Mouse (Mus musculus): Measurements from ENCODE around the gene Fras1.

GRCm38 (mm10) chr5:96712089-96712684 lies 338.4 kb downstream of the Fras1 start:
- TF ChIP-seq CTCF (IDR thresholded peaks at IDR 0.05 in 2 of 3, conservative IDR thresholded peaks at IDR 0.05 in 1 of 3; ENCODE audit: control insufficient read depth in 1 of 3, insufficient read depth in 1 of 3, low read depth in 2 of 3, low read length in 3 of 3, poor library complexity in 1 of 3, severe bottlenecking in 1 of 3) (no peak), EP300 (IDR thresholded peaks at IDR 0.05; ENCODE audit: low read depth in 1 of 2, low read length in 2 of 2) (no peak), USF1 (IDR thresholded peaks at IDR 0.05; ENCODE audit: low read depth, low read length) (no peak), UBTF (IDR thresholded peaks at IDR 0.05; ENCODE audit: borderline replicate concordance, insufficient read depth, low read depth, low read length) (no peak), RCOR1 (IDR thresholded peaks at IDR 0.05; ENCODE audit: low read depth, low read length) (no peak), MXI1 (IDR thresholded peaks at IDR 0.05; ENCODE audit: low read depth, low read length) (no peak), POLR2A (IDR thresholded peaks at IDR 0.05; ENCODE audit: control insufficient read depth in 1 of 2, insufficient read depth in 1 of 2, low read depth in 1 of 2, low read length in 2 of 2, poor library complexity in 1 of 2) (no peak), HCFC1 (IDR thresholded peaks at IDR 0.05; ENCODE audit: low read depth, low read length) (no peak), MYC (IDR thresholded peaks at IDR 0.05; ENCODE audit: low read depth, low read length) (no peak), NRF1 (IDR thresholded peaks at IDR 0.05; ENCODE audit: insufficient read depth, low read depth, low read length, poor library complexity, severe bottlenecking) (no peak), MEF2A (IDR thresholded peaks at IDR 0.05; ENCODE audit: extremely low read depth, insufficient replicate concordance, low read depth, low read length, poor library complexity, severe bottlenecking) (no peak), ZC3H11A (IDR thresholded peaks at IDR 0.05; ENCODE audit: low read depth, low read length) (no peak)

All from MEL (cell line).